Mouse (Mus musculus) retina, embryonic 14.5 days (tissue): ENCODE results near the gene Fpgs.
A peak's percentile ranks its signal among the peaks of the same experiment; 100 is the strongest.

Source experiments
- DNase-seq: peaks from one replicate; pipeline ENCODE4 v3.0.0-alpha.2; 2015; ENCODE audit warnings: low spot score

Gene Fpgs

DNA sequence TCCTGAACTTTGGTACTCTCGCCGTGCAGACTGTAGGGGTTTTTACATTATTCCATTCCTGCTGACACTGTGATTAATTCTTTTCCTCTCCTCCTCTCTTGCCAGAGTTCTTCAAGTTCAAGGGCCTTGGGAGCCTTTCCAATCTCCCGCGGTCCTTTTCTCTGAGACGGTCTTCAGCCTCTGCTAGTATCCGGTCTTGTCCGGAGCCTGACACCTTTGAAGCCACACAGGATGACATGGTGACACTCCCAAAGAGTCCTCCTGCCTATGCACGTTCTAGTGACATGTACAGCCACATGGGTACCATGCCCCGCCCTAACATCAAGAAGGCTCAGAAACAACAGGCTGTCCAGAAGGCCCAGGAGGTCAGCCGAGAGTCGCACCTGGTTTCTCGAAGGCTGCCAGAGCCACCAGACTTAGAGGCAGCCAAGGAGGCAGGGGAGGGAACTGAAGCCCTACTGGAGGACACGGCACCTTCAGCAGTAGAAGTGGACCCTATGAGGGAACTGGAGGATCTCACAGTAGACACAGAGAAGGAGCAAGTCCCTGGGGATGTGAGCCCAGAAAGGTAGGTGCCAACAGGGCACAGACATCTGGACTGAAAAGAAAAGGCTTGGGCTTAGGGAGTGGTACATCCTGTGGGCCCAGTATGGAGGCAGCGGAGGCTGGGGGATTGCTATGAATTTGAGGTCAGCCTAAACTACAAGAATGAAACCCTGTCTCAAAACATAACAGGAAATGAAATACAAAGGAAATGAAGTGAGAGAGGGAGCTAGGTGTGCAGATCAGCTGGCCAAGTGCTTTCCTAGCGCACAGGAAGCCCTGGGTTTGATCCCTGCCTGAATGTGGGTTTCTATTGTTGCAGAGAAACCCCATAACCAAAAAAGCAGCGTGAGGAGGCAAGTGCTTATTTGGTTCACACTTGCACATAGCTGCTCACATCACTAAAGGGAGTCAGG lies 21.2 kb upstream of the Fpgs start:
- no peak for DNase-seq

- DNase-seq: no peak
These were observed 20.2 kb upstream of the Fpgs start for GRCm38 (mm10) chr2:32724149-32724548.

DNA sequence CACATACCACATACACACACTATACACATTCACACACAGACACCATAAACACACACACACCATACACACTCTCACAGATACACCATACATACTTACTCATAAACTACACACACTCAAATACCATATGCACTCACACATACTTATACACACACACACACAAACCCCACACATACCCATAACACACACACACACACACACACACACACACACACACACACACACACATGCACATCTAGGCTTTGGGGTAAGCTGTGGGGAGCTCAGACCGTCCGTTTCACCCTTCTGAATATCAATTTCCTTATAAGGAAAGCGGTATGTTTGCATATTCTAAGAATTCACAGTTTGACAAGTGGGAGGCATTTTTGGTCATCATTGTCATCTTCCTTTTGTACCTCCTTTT lies 18.6 kb upstream of the Fpgs start:
- DNase-seq: no peak

DNA sequence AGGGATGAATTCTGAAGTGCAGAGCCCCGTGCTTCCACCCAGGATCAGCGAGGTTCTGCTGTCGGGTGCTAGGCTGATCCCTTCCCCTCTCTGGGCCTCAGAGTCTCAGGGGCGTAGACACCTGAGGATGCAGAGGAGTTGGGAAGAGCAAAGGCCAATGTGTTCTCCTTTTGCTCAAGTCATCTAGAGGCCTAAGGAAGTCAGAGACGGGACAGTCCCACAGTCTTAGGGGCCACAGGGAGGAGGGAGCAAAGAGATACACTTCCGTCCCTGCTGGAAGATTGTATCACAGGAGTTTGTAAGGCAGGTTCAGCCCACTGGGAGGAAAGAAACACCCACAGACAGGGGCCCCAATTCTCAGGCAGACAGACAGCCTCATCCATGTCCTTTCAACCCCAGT lies 18.1 kb upstream of the Fpgs start:
- no peak for DNase-seq

GRCm38 (mm10) chr2:32720681-32721229 lies 16.8 kb upstream of the Fpgs start, which contains the start of gene Sh2d3c:
Sh2d3c (plus strand) TSS chr2:32721055.
- no peak for DNase-seq

DNA sequence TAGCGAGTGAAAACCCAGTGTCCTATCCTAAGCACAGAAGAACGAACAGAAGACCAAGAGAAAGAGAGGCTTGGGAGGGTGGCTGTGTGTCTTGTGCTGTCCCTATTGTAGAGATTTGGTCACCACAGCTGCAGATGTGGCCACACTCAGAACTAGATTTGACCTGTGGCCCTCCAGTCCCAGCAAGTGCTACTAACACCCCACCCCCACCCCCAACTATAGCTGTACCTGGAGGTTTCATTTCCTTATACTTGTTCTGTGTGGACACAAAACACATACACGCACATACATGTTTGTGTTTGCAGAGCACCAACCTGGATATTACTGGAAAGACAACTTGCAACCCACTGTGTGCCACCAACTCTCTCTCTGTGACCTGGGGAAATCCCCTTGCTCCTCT lies 16.1 kb upstream of the Fpgs start:
- DNase-seq: no peak

GRCm38 (mm10) chr2:32718761-32719160 lies 14.8 kb upstream of the Fpgs start:
- DNase-seq: peak; percentile 20

GRCm38 (mm10) chr2:32714987-32715425 lies 11.1 kb upstream of the Fpgs start:
- no peak for DNase-seq

- DNase-seq: no peak
These were observed 10.4 kb upstream of the Fpgs start for GRCm38 (mm10) chr2:32714117-32714986.

GRCm38 (mm10) chr2:32712934-32713817 lies 9.2 kb upstream of the Fpgs start, which contains the start of gene Cdk9:
Cdk9 (minus strand) TSS chr2:32713076.
- DNase-seq: peak; percentile 92

DNA sequence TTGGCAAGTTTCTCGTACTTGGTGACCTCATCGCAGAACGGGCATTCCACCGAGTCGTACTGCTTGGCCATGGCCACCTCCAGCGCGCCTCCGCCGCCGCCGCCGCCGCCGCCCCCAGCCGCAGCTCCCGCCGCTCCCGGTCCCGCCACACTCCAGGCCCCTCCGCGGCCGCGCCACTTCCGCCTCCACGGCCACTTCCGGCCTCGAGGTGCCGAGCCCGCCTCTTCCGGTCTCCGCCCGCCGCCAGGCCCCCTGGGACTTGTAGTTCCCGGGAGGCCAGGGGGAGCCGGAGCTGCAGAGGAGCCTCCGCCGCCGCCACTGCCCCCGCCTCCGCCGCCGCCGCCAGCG lies 8.6 kb upstream of the Fpgs start:
- peak; percentile 94 for DNase-seq

- peak; percentile 64 for DNase-seq
These were observed 8.2 kb upstream of the Fpgs start for GRCm38 (mm10) chr2:32712108-32712551.

DNA sequence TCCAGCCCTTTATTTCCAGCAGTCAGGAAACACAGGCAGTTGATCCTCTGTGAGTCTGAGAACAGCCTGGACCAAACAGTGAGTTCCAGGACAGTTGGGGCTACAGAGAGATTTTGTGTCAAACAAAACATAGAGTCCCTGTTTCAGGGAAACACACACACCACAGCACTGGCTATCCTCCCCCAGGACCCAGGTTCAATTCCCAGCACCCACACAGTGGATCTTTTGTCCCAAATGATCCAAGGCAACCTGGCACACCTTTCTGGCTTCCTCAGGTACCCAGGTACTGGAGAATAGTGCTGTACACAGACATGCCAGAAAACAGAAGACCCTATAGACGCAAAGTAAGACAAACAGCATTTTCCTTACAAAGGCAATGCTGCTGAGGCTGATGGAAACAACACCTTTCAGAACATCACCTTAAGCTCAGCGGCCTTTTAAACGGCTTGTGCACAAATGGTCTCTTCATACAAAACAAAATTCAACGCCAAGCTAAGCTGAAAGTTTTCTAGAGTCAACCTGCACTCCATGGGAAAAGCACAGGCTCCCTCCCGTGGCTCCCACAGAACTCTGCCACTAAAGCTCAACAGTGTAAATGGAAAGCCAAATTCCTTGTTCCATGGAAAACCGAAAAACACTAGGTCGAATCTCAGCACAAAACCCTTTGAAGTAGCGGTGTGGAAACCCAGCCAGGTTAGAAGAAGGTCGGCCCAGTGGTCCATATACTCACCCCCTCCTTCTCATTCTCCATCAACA lies 7.5 kb upstream of the Fpgs start:
- DNase-seq: no peak

DNA sequence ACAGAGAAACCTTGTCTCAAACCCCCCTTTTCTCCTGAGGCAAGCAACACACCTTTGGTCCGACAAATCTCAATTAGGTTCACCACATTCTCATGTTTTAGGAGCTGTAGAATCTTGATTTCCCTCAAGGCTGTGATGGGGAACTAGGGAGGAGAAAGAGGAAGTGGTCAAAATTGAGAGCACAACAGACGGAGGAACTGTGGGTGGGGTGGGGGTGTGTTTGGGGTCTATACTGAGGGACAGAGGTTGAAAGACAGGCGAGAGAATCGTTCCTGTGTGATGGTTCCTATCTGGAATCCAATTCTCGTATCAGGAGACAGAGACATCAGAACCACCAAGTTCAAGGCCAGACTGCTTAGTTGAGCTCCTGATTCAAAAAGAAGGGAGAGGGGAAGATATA lies 6.5 kb upstream of the Fpgs start:
- DNase-seq: no peak

DNA sequence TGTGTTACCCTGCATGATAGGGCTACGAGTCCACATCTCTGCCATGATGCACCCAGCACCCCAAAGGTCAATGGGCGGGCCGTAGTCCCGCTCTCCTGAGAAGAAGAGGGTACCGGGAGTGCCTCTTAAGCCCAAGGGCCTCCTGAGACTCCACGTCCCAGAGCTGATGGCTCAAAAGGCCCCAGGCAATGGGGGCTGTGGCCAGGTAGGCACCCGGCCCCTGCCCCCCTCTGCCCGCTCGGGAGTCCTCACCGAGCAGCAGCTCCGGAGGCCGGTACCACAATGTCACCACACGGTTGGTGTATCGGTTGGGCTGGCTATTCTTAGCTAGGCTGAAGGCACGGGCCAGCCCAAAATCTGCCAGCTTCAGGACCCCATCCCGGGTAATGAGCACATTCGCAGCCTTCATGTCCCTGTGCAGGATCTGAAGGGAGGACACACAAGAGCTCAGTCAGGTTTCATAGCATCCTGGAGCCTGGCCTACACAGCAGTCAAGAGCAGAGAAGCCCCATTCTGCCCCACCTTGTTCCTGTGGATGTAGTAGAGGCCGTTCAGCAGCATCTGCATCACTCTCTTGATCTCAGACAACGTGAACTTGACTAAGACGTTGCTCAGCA lies 5.7 kb upstream of the Fpgs start:
- DNase-seq: no peak

DNA sequence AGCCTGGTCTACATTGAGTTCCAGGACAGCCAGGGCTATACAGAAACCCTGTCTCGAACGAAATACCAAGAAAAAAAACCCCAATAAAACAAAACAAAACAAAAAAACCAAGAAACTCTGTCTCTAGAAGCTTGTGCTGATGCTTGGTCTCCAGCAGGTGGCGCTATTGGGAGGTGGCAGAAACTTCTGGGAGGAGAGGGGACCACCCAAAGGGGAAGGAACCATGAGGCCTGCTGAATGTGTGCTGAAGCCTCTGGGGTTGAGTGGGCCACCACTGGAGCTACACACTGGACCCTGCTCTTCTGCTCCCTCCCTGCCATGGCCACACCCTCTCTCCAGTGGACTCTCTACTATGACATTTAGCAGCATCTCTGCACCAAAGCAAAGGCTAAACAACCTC lies 4.7 kb upstream of the Fpgs start:
- DNase-seq: peak; percentile 85

- DNase-seq: no peak
These were observed 3.0 kb upstream of the Fpgs start for GRCm38 (mm10) chr2:32706971-32707370.

GRCm38 (mm10) chr2:32705018-32705417 lies 1.1 kb upstream of the Fpgs start:
- DNase-seq: no peak

DNA sequence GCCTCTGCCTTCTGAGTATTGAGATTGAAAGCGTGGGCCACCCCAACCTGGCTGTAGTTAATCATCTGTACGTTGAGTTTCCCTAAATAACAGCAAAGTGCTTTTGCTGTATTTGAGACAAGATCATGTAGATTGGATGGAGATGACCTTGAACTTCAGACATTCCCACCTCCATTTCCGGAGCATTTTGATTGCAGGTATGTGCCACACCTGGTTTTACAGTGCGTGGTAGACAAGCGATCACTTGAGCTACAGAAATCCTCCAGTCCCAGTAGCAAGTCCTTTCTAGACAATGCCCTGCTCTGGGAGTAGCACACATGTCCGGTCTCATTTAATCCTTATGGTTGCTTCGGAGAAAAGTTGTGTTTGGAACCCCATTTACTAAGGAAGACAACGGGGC lies 899 bp downstream of the Fpgs start:
- DNase-seq: no peak
